Mouse (Mus musculus) megakaryocyte, embryonic 14.5 days (primary cell): ENCODE results near the gene Psg16.

ENCODE experiments used
- FLI1 ChIP-seq: IDR thresholded peaks from 2 replicates; pipeline ENCODE4 v1.6.1; 2012; ENCODE audit warnings: low read length, inconsistent platforms, mixed read lengths
- GATA1 ChIP-seq: IDR thresholded peaks from 3 replicates; pipeline ENCODE4 v1.6.1; 2012; ENCODE audit warnings: mixed read lengths, low read length, inconsistent platforms, borderline replicate concordance

GRCm38 (mm10) chr7:17024141-17024540 is 49.7 kb upstream of the Psg16 start:
- no peak for TF ChIP-seq GATA1
- TF ChIP-seq FLI1 = no peak
